Mouse (Mus musculus): ENCODE measurements at regions not wholly inside any gene's neighbourhood (a gene's known extent, or its start where the extent isn't known, plus 50 kb on each side); places are given as distances from the start of the nearest gene placed in this dataset.
"Not testable (repeated sequence)": the region's sequence is repeated elsewhere in the genome, so short reads cannot be mapped to it uniquely, and the experiment has no call there.

- TF ChIP-seq POLR2A (IDR thresholded peaks at IDR 0.05; ENCODE audit: borderline replicate concordance, extremely low read depth, insufficient read depth, insufficient read length, poor library complexity, severe bottlenecking) (no peak), CTCF (IDR thresholded peaks at IDR 0.05; ENCODE audit: borderline replicate concordance, extremely low read depth, insufficient read depth, insufficient read length) (no peak)
- DNase-seq (ENCODE audit: low read depth) = peak; percentile 48
Measured at GRCm38 (mm10) chr1:83970641-83971285, 393.2 kb downstream of the Pid1 start.

GRCm38 (mm10) chr1:83964631-83965030, 399.3 kb downstream of the Pid1 start:
- not testable (repeated sequence) for DNase-seq (ENCODE audit: low read depth)

GRCm38 (mm10) chr1:83961761-83962160, 402.2 kb downstream of the Pid1 start:
- DNase-seq (ENCODE audit: low read depth) = no peak
- TF ChIP-seq CTCF (IDR thresholded peaks at IDR 0.05; ENCODE audit: borderline replicate concordance, extremely low read depth, insufficient read depth, insufficient read length) (no peak), POLR2A (IDR thresholded peaks at IDR 0.05; ENCODE audit: borderline replicate concordance, extremely low read depth, insufficient read depth, insufficient read length, poor library complexity, severe bottlenecking) (no peak)

- no peak for DNase-seq (ENCODE audit: low read depth)
- TF ChIP-seq CTCF (IDR thresholded peaks at IDR 0.05; ENCODE audit: borderline replicate concordance, extremely low read depth, insufficient read depth, insufficient read length) (no peak), POLR2A (IDR thresholded peaks at IDR 0.05; ENCODE audit: borderline replicate concordance, extremely low read depth, insufficient read depth, insufficient read length, poor library complexity, severe bottlenecking) (no peak)
Measured at GRCm38 (mm10) chr1:83959756-83960155, 404.2 kb downstream of the Pid1 start.

- no peak for TF ChIP-seq CTCF (IDR thresholded peaks at IDR 0.05; ENCODE audit: borderline replicate concordance, extremely low read depth, insufficient read depth, insufficient read length)
- no peak for TF ChIP-seq POLR2A (IDR thresholded peaks at IDR 0.05; ENCODE audit: borderline replicate concordance, extremely low read depth, insufficient read depth, insufficient read length, poor library complexity, severe bottlenecking)
- no peak for DNase-seq (ENCODE audit: low read depth)
Measured at GRCm38 (mm10) chr1:83922900-83923299, 441.1 kb downstream of the Pid1 start.

GRCm38 (mm10) chr1:83915454-83915853, 448.5 kb downstream of the Pid1 start:
- TF ChIP-seq POLR2A (IDR thresholded peaks at IDR 0.05; ENCODE audit: borderline replicate concordance, extremely low read depth, insufficient read depth, insufficient read length, poor library complexity, severe bottlenecking) (no peak), CTCF (IDR thresholded peaks at IDR 0.05; ENCODE audit: borderline replicate concordance, extremely low read depth, insufficient read depth, insufficient read length) (no peak)
- no peak for DNase-seq (ENCODE audit: low read depth)

- DNase-seq (ENCODE audit: low read depth) = peak; percentile 6
- no peak for TF ChIP-seq POLR2A (IDR thresholded peaks at IDR 0.05; ENCODE audit: borderline replicate concordance, extremely low read depth, insufficient read depth, insufficient read length, poor library complexity, severe bottlenecking)
Measured at GRCm38 (mm10) chr1:83907347-83907746, 456.6 kb downstream of the Pid1 start.

- peak; percentile 31 for DNase-seq (ENCODE audit: low read depth)
- TF ChIP-seq CTCF (IDR thresholded peaks at IDR 0.05; ENCODE audit: borderline replicate concordance, extremely low read depth, insufficient read depth, insufficient read length) = no peak
- no peak for TF ChIP-seq POLR2A (IDR thresholded peaks at IDR 0.05; ENCODE audit: borderline replicate concordance, extremely low read depth, insufficient read depth, insufficient read length, poor library complexity, severe bottlenecking)
Measured at GRCm38 (mm10) chr1:83906906-83907305, 457.1 kb downstream of the Pid1 start.

- no peak for TF ChIP-seq POLR2A (IDR thresholded peaks at IDR 0.05; ENCODE audit: borderline replicate concordance, extremely low read depth, insufficient read depth, insufficient read length, poor library complexity, severe bottlenecking)
- no peak for TF ChIP-seq CTCF (IDR thresholded peaks at IDR 0.05; ENCODE audit: borderline replicate concordance, extremely low read depth, insufficient read depth, insufficient read length)
- DNase-seq (ENCODE audit: low read depth) = no peak
Measured at GRCm38 (mm10) chr1:83900135-83900534, 463.8 kb downstream of the Pid1 start.

GRCm38 (mm10) chr1:83896650-83897049, 467.3 kb downstream of the Pid1 start:
- DNase-seq (ENCODE audit: low read depth) = no peak
- TF ChIP-seq POLR2A (IDR thresholded peaks at IDR 0.05; ENCODE audit: borderline replicate concordance, extremely low read depth, insufficient read depth, insufficient read length, poor library complexity, severe bottlenecking) (no peak), CTCF (IDR thresholded peaks at IDR 0.05; ENCODE audit: borderline replicate concordance, extremely low read depth, insufficient read depth, insufficient read length) (no peak)

GRCm38 (mm10) chr1:83879109-83879399, 471.1 kb upstream of the Sphkap start:
- TF ChIP-seq CTCF (IDR thresholded peaks at IDR 0.05; ENCODE audit: borderline replicate concordance, extremely low read depth, insufficient read depth, insufficient read length) (no peak), POLR2A (IDR thresholded peaks at IDR 0.05; ENCODE audit: borderline replicate concordance, extremely low read depth, insufficient read depth, insufficient read length, poor library complexity, severe bottlenecking) (no peak)
- no peak for DNase-seq (ENCODE audit: low read depth)

- TF ChIP-seq CTCF (IDR thresholded peaks at IDR 0.05; ENCODE audit: borderline replicate concordance, extremely low read depth, insufficient read depth, insufficient read length) = no peak
- TF ChIP-seq POLR2A (IDR thresholded peaks at IDR 0.05; ENCODE audit: borderline replicate concordance, extremely low read depth, insufficient read depth, insufficient read length, poor library complexity, severe bottlenecking) = no peak
Measured at GRCm38 (mm10) chr1:83878330-83879108, 470.5 kb upstream of the Sphkap start.

More at GRCm38 (mm10) chr1:83878330-83879108, 470.5 kb upstream of the Sphkap start:
- no peak for DNase-seq (ENCODE audit: low read depth)

Data from brain, embryonic 14.5 days (tissue).